Comparison of ENCODE assay signal across 9 mouse cellular contexts in genomic region chr14:28164642-28165408, GRCm38 (mm10).
DNase-seq lines count a peak whose midpoint lies in the region.
"Had no signal": no experiment of that assay in that cellular context is flagged by ENCODE, and none has a peak within 500 bp of the region (broad histone marks: within the 10 kb centered on the region; RNA-seq: fewer than 3 reads in every experiment).

No protein-coding gene starts in this region.

- no peaks in the 10 kb centered on the region for H3K27me3 ChIP-seq in limb, embryonic 10.5 days (ENCODE audit: low read depth, poor library complexity, severe bottlenecking)
- H3K27me3 ChIP-seq: megakaryocyte, embryonic 14.5 days had no signal

- DNase-seq in heart, adult 11 months = peak; percentile 53
- no peak for DNase-seq in heart, postnatal 10 days
- DNase-seq in 3T3-L1 (ENCODE audit: low read depth, low spot score) = peak; percentile 7
- peak; percentile 40 for DNase-seq in fibroblast of lung, adult 2 months (ENCODE audit: low read depth)
- peak; percentile 74 for DNase-seq in limb, embryonic 10.5 days (ENCODE audit: low spot score)
- DNase-seq in retina, embryonic 14.5 days (ENCODE audit: low spot score) = peak; percentile 49
- no peak for DNase-seq in cerebellum, postnatal 25 days
- no peak for DNase-seq in ovary, postnatal 10 days (ENCODE audit: low spot score)

- 0 out of 2 replicates have a peak overlapping the region, but pooled peaks have one; percentile 22 for H3K4me3 ChIP-seq in limb, embryonic 10.5 days
- H3K4me3 ChIP-seq: megakaryocyte, embryonic 14.5 days had no signal

- intact Hi-C loops in heart, postnatal 10 days (cut with DNase I) = no loop called here

- H3K4me1 ChIP-seq in limb, embryonic 10.5 days = peaks cover 30% of the 10 kb centered on the region
- H3K4me1 ChIP-seq: megakaryocyte, embryonic 14.5 days had no signal

- no peaks in the 10 kb centered on the region for H3K36me3 ChIP-seq in limb, embryonic 10.5 days

- 33% methylated on average over 15 of the region's 15 CpGs for WGBS in limb, embryonic 10.5 days

- H3K9me3 ChIP-seq in limb, embryonic 10.5 days (replicated peaks) = no peaks in the 10 kb centered on the region

- peak overlapping the region; percentile 83 for H3K27ac ChIP-seq in limb, embryonic 10.5 days

Comparison
In these comparisons a context has a peak if more than half of its experiments do, and no peak if none do; other contexts are left out.
1. DNase-seq: peak in heart, adult 11 months (single experiment), 3T3-L1 (single experiment), fibroblast of lung, adult 2 months (single experiment), limb, embryonic 10.5 days (single experiment) and retina, embryonic 14.5 days (single experiment); none in heart, postnatal 10 days (0 of 2), cerebellum, postnatal 25 days (0 of 2) and ovary, postnatal 10 days (single experiment).